Mouse (Mus musculus): ENCODE measurements at regions not wholly inside any gene's neighbourhood (a gene's known extent, or its start where the extent isn't known, plus 50 kb on each side); places are given as distances from the start of the nearest gene placed in this dataset.
A peak's percentile ranks its signal among the peaks of the same experiment; 100 is the strongest.

GRCm38 (mm10) chr13:53815629-53816028 is 239.9 kb downstream of the Drd1 start:
- no peak for TF ChIP-seq CTCF (IDR thresholded peaks at IDR 0.05; ENCODE audit: low read depth)
- no peaks in the 10 kb centered on the region for H3K4me1 ChIP-seq (replicated peaks; ENCODE audit: control insufficient read depth, insufficient read depth, low read length)
- H3K27ac ChIP-seq (ENCODE audit: low read depth, low read length), result no peak overlapping the region
- H3K27me3 ChIP-seq (replicated peaks; ENCODE audit: control insufficient read depth, insufficient read depth, low read length), result no peaks in the 10 kb centered on the region
- no peak overlapping the region for H3K9ac ChIP-seq (ENCODE audit: low read depth, low read length)
- no peaks in the 10 kb centered on the region for H3K9me3 ChIP-seq (ENCODE audit: control insufficient read depth)
- 74% methylated on average over 7 of the region's 7 CpGs for WGBS
- H3K4me2 ChIP-seq (replicated peaks; ENCODE audit: low read depth), result no peak overlapping the region
- H3K4me3 ChIP-seq (ENCODE audit: low read depth, low read length), result no peak overlapping the region
- no peaks in the 10 kb centered on the region for H3K36me3 ChIP-seq (ENCODE audit: control insufficient read depth, insufficient read depth)
- no peak for ATAC-seq

- no peak overlapping the region for H3K4me3 ChIP-seq (ENCODE audit: low read depth, low read length)
- H3K36me3 ChIP-seq (ENCODE audit: control insufficient read depth, insufficient read depth), result no peaks in the 10 kb centered on the region
- no peak overlapping the region for H3K4me2 ChIP-seq (replicated peaks; ENCODE audit: low read depth)
- 69% methylated on average over 9 of the region's 9 CpGs for WGBS
- ATAC-seq, result no peak
- H3K9ac ChIP-seq (ENCODE audit: low read depth, low read length), result no peak overlapping the region
- no peaks in the 10 kb centered on the region for H3K9me3 ChIP-seq (ENCODE audit: control insufficient read depth)
- no peak overlapping the region for H3K27ac ChIP-seq (ENCODE audit: low read depth, low read length)
- no peaks in the 10 kb centered on the region for H3K4me1 ChIP-seq (replicated peaks; ENCODE audit: control insufficient read depth, insufficient read depth, low read length)
- H3K27me3 ChIP-seq (replicated peaks; ENCODE audit: control insufficient read depth, insufficient read depth, low read length), result no peaks in the 10 kb centered on the region
- TF ChIP-seq CTCF (IDR thresholded peaks at IDR 0.05; ENCODE audit: low read depth), result no peak
These were observed 241.4 kb downstream of the Drd1 start for GRCm38 (mm10) chr13:53814088-53814487.

GRCm38 (mm10) chr13:53811862-53812261 is 243.6 kb downstream of the Drd1 start:
- Histone ChIP-seq H3K27ac (ENCODE audit: low read depth, low read length) (no peak overlapping the region), H3K9ac (ENCODE audit: low read depth, low read length) (no peak overlapping the region), H3K4me1 (replicated peaks; ENCODE audit: control insufficient read depth, insufficient read depth, low read length) (no peaks in the 10 kb centered on the region), H3K27me3 (replicated peaks; ENCODE audit: control insufficient read depth, insufficient read depth, low read length) (no peaks in the 10 kb centered on the region), H3K36me3 (ENCODE audit: control insufficient read depth, insufficient read depth) (no peaks in the 10 kb centered on the region), H3K4me2 (replicated peaks; ENCODE audit: low read depth) (no peak overlapping the region), H3K4me3 (ENCODE audit: low read depth, low read length) (no peak overlapping the region), H3K9me3 (ENCODE audit: control insufficient read depth) (no peaks in the 10 kb centered on the region)
- 35% methylated on average over 4 of the region's 4 CpGs for WGBS
- no peak for ATAC-seq
- peak; percentile 83 for TF ChIP-seq CTCF (IDR thresholded peaks at IDR 0.05; ENCODE audit: low read depth)

GRCm38 (mm10) chr13:53811151-53811550 is 244.4 kb downstream of the Drd1 start:
- TF ChIP-seq CTCF (IDR thresholded peaks at IDR 0.05; ENCODE audit: low read depth), result no peak
- H3K27ac ChIP-seq (ENCODE audit: low read depth, low read length), result no peak overlapping the region
- no peak overlapping the region for H3K4me3 ChIP-seq (ENCODE audit: low read depth, low read length)
- H3K4me2 ChIP-seq (replicated peaks; ENCODE audit: low read depth), result no peak overlapping the region
- H3K9me3 ChIP-seq (ENCODE audit: control insufficient read depth), result no peaks in the 10 kb centered on the region
- ATAC-seq, result no peak
- 75% methylated on average over 8 of the region's 8 CpGs for WGBS
- no peaks in the 10 kb centered on the region for H3K27me3 ChIP-seq (replicated peaks; ENCODE audit: control insufficient read depth, insufficient read depth, low read length)
- no peak overlapping the region for H3K9ac ChIP-seq (ENCODE audit: low read depth, low read length)
- no peaks in the 10 kb centered on the region for H3K36me3 ChIP-seq (ENCODE audit: control insufficient read depth, insufficient read depth)
- H3K4me1 ChIP-seq (replicated peaks; ENCODE audit: control insufficient read depth, insufficient read depth, low read length), result no peaks in the 10 kb centered on the region

- Histone ChIP-seq H3K9ac (ENCODE audit: low read depth, low read length) (no peak overlapping the region), H3K4me3 (ENCODE audit: low read depth, low read length) (no peak overlapping the region), H3K27me3 (replicated peaks; ENCODE audit: control insufficient read depth, insufficient read depth, low read length) (no peaks in the 10 kb centered on the region), H3K4me1 (replicated peaks; ENCODE audit: control insufficient read depth, insufficient read depth, low read length) (no peaks in the 10 kb centered on the region), H3K36me3 (ENCODE audit: control insufficient read depth, insufficient read depth) (no peaks in the 10 kb centered on the region), H3K4me2 (replicated peaks; ENCODE audit: low read depth) (no peak overlapping the region), H3K27ac (ENCODE audit: low read depth, low read length) (no peak overlapping the region), H3K9me3 (ENCODE audit: control insufficient read depth) (no peaks in the 10 kb centered on the region)
- no peak for ATAC-seq
- no peak for TF ChIP-seq CTCF (IDR thresholded peaks at IDR 0.05; ENCODE audit: low read depth)
- 61% methylated on average over 13 of the region's 13 CpGs for WGBS
These were observed 247.5 kb downstream of the Drd1 start for GRCm38 (mm10) chr13:53807791-53808525.

- Histone ChIP-seq H3K27ac (ENCODE audit: low read depth, low read length) (no peak overlapping the region), H3K4me3 (ENCODE audit: low read depth, low read length) (no peak overlapping the region), H3K9me3 (ENCODE audit: control insufficient read depth) (no peaks in the 10 kb centered on the region), H3K9ac (ENCODE audit: low read depth, low read length) (no peak overlapping the region), H3K36me3 (ENCODE audit: control insufficient read depth, insufficient read depth) (no peaks in the 10 kb centered on the region), H3K4me1 (replicated peaks; ENCODE audit: control insufficient read depth, insufficient read depth, low read length) (no peaks in the 10 kb centered on the region), H3K27me3 (replicated peaks; ENCODE audit: control insufficient read depth, insufficient read depth, low read length) (no peaks in the 10 kb centered on the region), H3K4me2 (replicated peaks; ENCODE audit: low read depth) (no peak overlapping the region)
- no peak for ATAC-seq
- TF ChIP-seq CTCF (IDR thresholded peaks at IDR 0.05; ENCODE audit: low read depth), result no peak
- WGBS, result 63% methylated on average over 4 of the region's 4 CpGs
These were observed 249.6 kb downstream of the Drd1 start for GRCm38 (mm10) chr13:53805872-53806271.
